Mouse (Mus musculus): ENCODE measurements around the gene Ddah1.
A peak's percentile ranks its signal among the peaks of the same experiment; 100 is the strongest.

DNA sequence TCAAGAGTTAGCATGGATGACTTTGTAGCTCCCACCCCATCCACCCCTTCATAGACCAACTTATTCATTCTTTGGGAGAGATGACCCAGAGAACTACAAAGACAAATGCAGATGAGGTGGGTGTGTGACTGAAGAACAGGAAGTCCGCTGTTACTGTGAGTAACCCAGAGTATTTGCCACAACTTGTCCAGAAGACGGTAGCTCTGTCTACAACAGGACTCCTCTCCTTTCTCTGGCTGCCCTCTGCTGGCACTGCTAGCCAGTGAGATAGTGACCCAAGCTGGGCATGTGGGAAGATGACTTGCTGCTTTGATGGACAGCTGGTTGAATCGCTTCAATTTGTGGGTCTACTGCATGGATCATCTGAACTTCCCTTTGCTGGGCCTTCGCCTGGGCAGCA is 28.9 kb upstream of the Ddah1 start:
- TF ChIP-seq CTCF (IDR thresholded peaks at IDR 0.05; ENCODE audit: low read depth, low read length) (0 out of 2 replicates have a peak, but pooled peaks have one; percentile 14), POLR2A (IDR thresholded peaks at IDR 0.05; ENCODE audit: borderline replicate concordance, low read depth, low read length) (no peak)

Measured in bone marrow macrophage, adult 2 months (primary cell).